Mouse (Mus musculus) stomach, postnatal 0 days (tissue): ENCODE data around the gene Hexa.

Experiments
- CTCF ChIP-seq: IDR thresholded peaks from 2 replicates; pipeline ENCODE4 v1.5.1; 2016; ENCODE audit warnings: antibody characterized with exemption, low read depth, mild to moderate bottlenecking, moderate library complexity
- EP300 ChIP-seq: optimal IDR thresholded peaks from 2 replicates; pipeline ENCODE3; 2016; ENCODE audit warnings: antibody characterized with exemption

DNA sequence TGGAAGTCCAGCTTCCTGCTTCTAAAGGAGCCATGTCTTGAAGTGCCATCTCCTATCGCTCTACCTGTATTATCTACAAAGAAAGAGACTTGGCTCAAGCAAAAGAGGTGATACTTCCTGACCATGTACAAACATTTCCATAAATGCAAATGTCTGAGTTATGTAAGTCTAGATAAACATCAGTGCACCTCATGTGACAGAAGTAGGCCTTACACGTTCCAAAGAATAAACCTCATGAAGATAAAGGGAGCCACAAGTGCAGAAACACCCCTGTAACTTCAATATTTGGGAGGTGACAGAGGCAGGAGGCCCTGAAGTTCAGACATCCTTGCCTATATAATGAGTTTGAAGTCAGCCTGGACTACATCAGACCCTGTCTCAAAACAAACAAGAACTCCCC, 32.5 kb downstream of the Hexa start:
- TF ChIP-seq CTCF, result no peak
- no peak for TF ChIP-seq EP300
